Mouse (Mus musculus) left cerebral cortex, adult 11 months (tissue): ENCODE data around the gene Vegfb.

Source experiments
- DNase-seq: peaks from one replicate; pipeline ENCODE4 v3.0.0; 2022; ENCODE audit warnings: low spot score

Vegfb gene

GRCm38 (mm10) chr19:6941372-6942248 lies 45.8 kb downstream of the Vegfb start, which contains the start of gene Bad:
Gene Bad, plus strand, starts transcription at chr19:6941861.
- peak; percentile 85 for DNase-seq

GRCm38 (mm10) chr19:6940396-6941351 lies 46.8 kb downstream of the Vegfb start:
- no peak for DNase-seq

DNA sequence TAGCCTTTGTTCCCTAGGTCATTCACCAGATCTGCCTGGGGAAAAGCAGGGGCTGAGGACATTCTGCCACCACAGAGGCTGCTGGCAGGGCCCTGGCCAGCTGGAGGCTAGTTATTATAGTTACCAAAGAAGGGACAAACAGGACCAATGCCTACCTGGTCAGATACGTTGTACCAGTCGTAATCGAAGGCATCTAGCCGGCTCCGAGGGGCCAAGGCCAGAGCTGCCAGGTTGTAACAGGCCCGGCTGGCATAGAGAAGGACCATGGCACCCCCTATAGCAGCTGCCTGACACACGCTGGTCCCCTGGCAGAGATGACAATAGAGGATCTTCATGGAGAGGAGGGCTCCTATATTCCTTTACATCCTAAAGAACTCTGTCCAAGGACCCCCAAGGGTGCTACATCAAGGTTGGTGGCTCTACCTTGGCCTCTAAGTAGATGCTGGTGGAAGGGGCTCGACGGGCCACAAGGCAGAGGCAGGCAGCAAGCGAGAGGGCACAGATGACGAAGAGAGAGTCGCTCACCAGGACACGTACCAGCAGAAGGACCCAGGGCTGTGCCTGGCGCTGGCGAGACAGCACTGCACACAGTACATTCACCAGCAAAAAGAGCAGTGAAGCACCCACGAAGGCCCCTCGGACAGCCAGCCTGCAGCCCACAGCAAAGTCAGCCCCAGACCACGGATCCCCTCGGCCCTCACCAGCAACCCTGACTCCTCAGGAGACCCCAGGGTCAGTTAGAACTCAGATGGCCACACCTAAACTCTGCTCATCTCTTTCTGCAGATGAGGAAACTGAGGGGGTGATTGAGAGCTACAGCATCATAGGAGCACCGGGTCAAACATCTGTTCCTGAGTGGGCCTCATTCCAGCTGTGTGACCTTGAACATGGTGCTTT lies 48.1 kb downstream of the Vegfb start:
- DNase-seq: no peak

DNA sequence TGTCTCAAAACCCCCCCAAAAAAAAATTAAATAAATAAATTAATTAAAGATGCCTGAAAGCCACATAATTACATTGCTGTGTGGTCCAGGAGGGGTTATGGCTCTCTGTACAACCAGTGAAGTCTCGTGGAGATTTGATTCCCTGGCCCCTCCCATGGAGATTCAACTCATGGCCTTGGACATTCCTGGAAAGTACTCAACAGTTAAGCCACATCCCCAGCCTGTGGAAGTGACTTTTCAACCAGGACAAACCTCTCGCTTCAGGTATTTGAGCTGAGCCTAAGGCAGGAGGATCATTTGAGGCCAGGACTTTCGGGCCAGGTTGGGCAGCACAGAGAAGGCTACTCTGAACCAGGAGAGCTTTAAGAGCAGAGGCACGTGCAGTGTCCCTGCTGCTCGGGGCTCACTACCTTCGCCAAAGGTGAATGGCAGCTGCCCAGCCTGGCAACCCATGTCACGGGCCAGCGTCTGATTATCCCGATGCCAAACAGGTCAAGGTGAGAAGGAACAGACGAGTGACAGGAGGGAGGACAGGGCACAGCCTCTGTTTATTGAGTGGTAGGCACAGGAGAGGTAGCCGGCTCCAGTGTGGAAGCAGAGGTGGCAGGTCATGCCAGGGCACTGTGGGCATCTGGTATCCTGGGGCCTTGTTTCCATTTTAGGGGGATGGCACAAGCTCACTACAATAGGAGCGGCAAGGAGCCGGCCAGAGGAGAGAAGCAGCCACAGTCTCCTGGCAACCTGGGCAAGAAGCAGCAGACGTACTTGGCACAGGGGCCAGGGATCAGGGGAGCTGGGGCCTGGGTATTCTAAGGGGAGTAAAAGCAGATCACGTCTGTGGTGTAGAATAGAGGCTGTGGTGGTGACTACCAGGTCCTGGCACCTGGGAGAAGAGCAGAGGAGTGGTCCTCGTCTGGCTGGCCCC lies 49.6 kb downstream of the Vegfb start:
- no peak for DNase-seq

DNA sequence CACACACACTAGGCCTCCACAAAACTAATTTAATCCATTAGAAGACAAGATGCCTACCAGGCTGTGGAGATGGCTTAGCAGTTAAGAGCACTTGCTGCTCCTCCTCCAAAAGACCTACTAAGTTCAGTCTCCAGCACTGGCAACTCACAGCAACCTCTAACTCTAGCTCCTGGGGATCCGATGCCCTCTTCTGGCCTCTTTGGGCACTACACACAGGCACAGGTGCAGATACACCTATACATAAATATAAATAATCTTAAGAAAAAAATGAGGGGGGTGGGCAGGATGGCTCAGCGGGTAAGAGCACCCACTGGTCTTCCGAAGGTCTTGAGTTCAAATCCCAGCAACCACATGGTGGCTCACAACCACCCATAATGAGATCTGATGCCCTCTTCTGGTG lies 51.2 kb downstream of the Vegfb start:
- no peak for DNase-seq

- no peak for DNase-seq
Measured at GRCm38 (mm10) chr19:6934195-6934977, 53.1 kb downstream of the Vegfb start, which contains the start of gene Kcnk4. Gene Kcnk4, minus strand, starts transcription at chr19:6934515.

DNA sequence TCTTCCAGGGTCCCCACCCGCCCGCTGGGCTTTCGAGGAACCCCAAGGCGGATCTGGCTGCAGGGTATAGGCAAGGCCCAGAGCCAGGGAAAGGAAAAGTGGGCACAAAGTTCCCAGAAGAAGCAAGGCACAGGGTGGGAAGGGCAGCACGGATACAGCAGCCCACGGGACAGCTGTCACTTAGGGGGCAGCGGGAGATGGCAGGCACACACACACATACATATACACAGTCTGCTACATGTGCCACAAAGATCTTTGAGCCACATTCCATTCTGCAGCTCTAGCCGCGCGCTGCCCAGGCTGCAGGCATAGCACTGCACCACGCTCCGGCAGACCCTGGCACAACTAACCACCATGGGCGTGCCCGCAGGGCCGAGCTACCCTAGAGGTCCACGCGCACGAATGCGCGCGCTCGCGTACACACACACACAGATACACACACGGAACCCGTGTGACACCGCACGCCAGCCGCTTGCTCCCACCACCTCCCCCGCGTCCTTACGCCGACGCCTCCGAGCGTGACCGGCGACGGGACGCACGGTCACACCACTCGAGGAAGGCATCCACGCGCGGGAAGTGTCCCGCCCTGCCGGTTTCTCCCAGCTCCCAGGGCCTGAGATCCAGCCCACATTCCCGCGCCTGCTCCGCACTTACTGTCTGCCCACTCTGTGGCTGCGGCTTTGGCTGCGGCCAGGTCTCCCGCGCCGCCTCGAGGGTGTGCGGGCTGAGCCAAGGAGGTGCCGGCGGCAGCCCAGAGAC lies 53.8 kb downstream of the Vegfb start:
- DNase-seq: no peak

DNA sequence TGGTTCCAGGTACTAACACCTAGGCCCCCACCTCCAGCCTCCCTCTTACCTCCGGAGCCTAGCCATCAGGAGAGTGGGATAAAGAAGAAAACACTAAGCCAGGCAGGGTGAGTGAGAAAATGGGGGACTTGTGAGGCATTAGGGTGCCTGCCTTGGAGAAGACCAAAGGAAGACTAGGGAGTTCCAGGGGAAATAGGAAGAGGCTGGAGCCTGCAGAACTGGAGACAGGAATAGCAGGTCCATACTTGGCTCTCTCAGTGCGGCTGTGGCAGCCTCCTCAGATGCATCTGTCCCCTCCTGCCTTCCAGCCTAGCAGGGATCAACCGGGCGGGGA lies 54.4 kb downstream of the Vegfb start:
- no peak for DNase-seq
